Mouse (Mus musculus) frontal cortex, postnatal 10 days (tissue): ENCODE measurements around the gene Trim63.

ENCODE experiments used
- DNase-seq, 2 experiments: peaks; one replicate each; pipeline ENCODE4 v3.0.0; 2022; ENCODE audit warnings: low spot score in 2 of 2, mixed read lengths in 1 of 2

Trim63 gene

GRCm38 (mm10) chr4:134298626-134299497 is 16.1 kb upstream of the Trim63 start:
- no peak for DNase-seq

- no peak for DNase-seq
Observed at GRCm38 (mm10) chr4:134299498-134299810, 15.5 kb upstream of the Trim63 start.

- DNase-seq = no peak
Observed at GRCm38 (mm10) chr4:134300316-134300715, 14.6 kb upstream of the Trim63 start.

- DNase-seq = no peak
Observed at GRCm38 (mm10) chr4:134302084-134302483, 12.8 kb upstream of the Trim63 start.

- no peak for DNase-seq
Observed at GRCm38 (mm10) chr4:134306963-134307362, 8.0 kb upstream of the Trim63 start.

- DNase-seq = peak; percentile 64 to 67
Observed at GRCm38 (mm10) chr4:134307367-134308072, 7.4 kb upstream of the Trim63 start.

GRCm38 (mm10) chr4:134310106-134310505 is 4.8 kb upstream of the Trim63 start:
- DNase-seq = no peak

- DNase-seq = no peak
Observed at GRCm38 (mm10) chr4:134310656-134311055, 4.3 kb upstream of the Trim63 start.

- no peak for DNase-seq
Observed at GRCm38 (mm10) chr4:134311784-134312183, 3.1 kb upstream of the Trim63 start.

GRCm38 (mm10) chr4:134312341-134312740 is 2.6 kb upstream of the Trim63 start:
- DNase-seq = no peak

GRCm38 (mm10) chr4:134312901-134313300 is 2.0 kb upstream of the Trim63 start:
- no peak for DNase-seq

GRCm38 (mm10) chr4:134314081-134314655 is 752 bp upstream of the Trim63 start:
- no peak for DNase-seq

- no peak for DNase-seq
Observed at GRCm38 (mm10) chr4:134315470-134315869, 550 bp downstream of the Trim63 start.

- no peak for DNase-seq
Observed at GRCm38 (mm10) chr4:134316390-134316789, 1.5 kb downstream of the Trim63 start.

GRCm38 (mm10) chr4:134319074-134319473 is 4.2 kb downstream of the Trim63 start:
- no peak for DNase-seq

GRCm38 (mm10) chr4:134319674-134320073 is 4.8 kb downstream of the Trim63 start:
- DNase-seq = no peak

GRCm38 (mm10) chr4:134321524-134321923 is 6.6 kb downstream of the Trim63 start:
- DNase-seq = no peak

GRCm38 (mm10) chr4:134324655-134325054 is 9.7 kb downstream of the Trim63 start:
- DNase-seq = no peak

- no peak for DNase-seq
Observed at GRCm38 (mm10) chr4:134326859-134327530, 12.1 kb downstream of the Trim63 start.

GRCm38 (mm10) chr4:134328151-134328550 is 13.2 kb downstream of the Trim63 start:
- no peak for DNase-seq

- no peak for DNase-seq
Observed at GRCm38 (mm10) chr4:134328832-134329231, 13.9 kb downstream of the Trim63 start.

GRCm38 (mm10) chr4:134330281-134330680 is 15.4 kb downstream of the Trim63 start:
- no peak for DNase-seq
